Mouse (Mus musculus) intestine, postnatal 0 days (tissue): Measurements from ENCODE around the gene Pcnx2. TPM values are rescaled to one million over a fixed set of nuclear protein-coding genes. Genes with fewer than 3 reads are reported as not detected.

ENCODE experiments used
- ATAC-seq: fragments of 200-750 bp; cut with Nextera tagmentation; 2 replicates; pipeline ENCODE4 v1.8.0; 2017; ENCODE audit warnings: mild to moderate bottlenecking, moderate TSS enrichment, moderate library complexity
- H3K27ac ChIP-seq: fragments of 300-500 bp; sonication (generic); 2 replicates; pipeline ENCODE4 v1.5.1; 2014; ENCODE audit warnings: mild to moderate bottlenecking, low read depth, low read length, moderate library complexity
- H3K27me3 ChIP-seq: fragments of 300-500 bp; sonication (generic); replicated peaks from 2 replicates; pipeline ENCODE4 v1.6.1; 2014; ENCODE audit warnings: low read length, mixed read lengths; ENCODE audit not compliant: control insufficient read depth, insufficient read depth
- H3K36me3 ChIP-seq: fragments of 300-500 bp; sonication (generic); 2 replicates; pipeline ENCODE4 v1.6.1; 2014; ENCODE audit warnings: mild to moderate bottlenecking, moderate library complexity; ENCODE audit not compliant: control insufficient read depth, insufficient read depth
- H3K4me1 ChIP-seq: fragments of 300-500 bp; sonication (generic); replicated peaks from 2 replicates; pipeline ENCODE4 v1.6.1; 2014; ENCODE audit warnings: antibody characterized with exemption, low read length, mixed read lengths; ENCODE audit not compliant: control insufficient read depth, insufficient read depth
- H3K4me2 ChIP-seq: fragments of 300-500 bp; sonication (generic); replicated peaks from 2 replicates; pipeline ENCODE4 v1.6.1; 2014; ENCODE audit warnings: low read depth, mild to moderate bottlenecking, moderate library complexity
- H3K4me3 ChIP-seq: fragments of 300-500 bp; sonication (generic); 2 replicates; pipeline ENCODE4 v1.5.1; 2014; ENCODE audit warnings: low read depth, low read length
- H3K9ac ChIP-seq: fragments of 300-500 bp; sonication (generic); 2 replicates; pipeline ENCODE4 v1.6.1; 2014; ENCODE audit warnings: mild to moderate bottlenecking, low read depth, low read length
- H3K9me3 ChIP-seq: fragments of 300-500 bp; sonication (generic); 2 replicates; pipeline ENCODE4 v1.6.1; 2016; ENCODE audit warnings: mixed run types; ENCODE audit not compliant: control insufficient read depth
- CTCF ChIP-seq: sonication (generic); IDR thresholded peaks from 2 replicates; pipeline ENCODE4 v1.5.1; 2016; ENCODE audit warnings: low read depth, mild to moderate bottlenecking, control low read depth, antibody characterized with exemption, moderate library complexity
- WGBS: fragments of 180-500 bp; shearing (Covaris S2); extraction: QIAGEN DNeasy Blood & Tissue Kit; methylation state at CpG from one replicate; pipeline ENCODE4 v1.1.7; 2014; 5-methylcytosine and 5-hydroxymethylcytosine counted together
- polyA plus RNA-seq: library from polyadenylated mRNA; unstranded; fragments of >200 nt; fragmentation: Nextera tagmentation; extraction: Ambion mirVana; gene quantifications from 2 replicates; pipeline ENCODE4 v1.2.1, GENCODE M21; 2015

Pcnx2 gene
- polyA plus RNA-seq, 1 experiment from 2014 or later = 0.29 TPM

- 0 out of 2 replicates have a peak overlapping the region, but pooled peaks have one; percentile 5 for H3K27ac ChIP-seq
- H3K9ac ChIP-seq = no peak overlapping the region
- no peak for TF ChIP-seq CTCF
- H3K36me3 ChIP-seq = no peaks in the 10 kb centered on the region
- peak overlapping the region; percentile 68 for H3K4me3 ChIP-seq
- no peak for ATAC-seq
- H3K27me3 ChIP-seq = peaks cover 15% of the 10 kb centered on the region
- WGBS = 49% methylated on average over 4 of the region's 4 CpGs
- H3K9me3 ChIP-seq = no peaks in the 10 kb centered on the region
- no peaks in the 10 kb centered on the region for H3K4me1 ChIP-seq
- peak overlapping the region; percentile 85 for H3K4me2 ChIP-seq
These were observed 15.1 kb upstream of the Pcnx2 start for GRCm38 (mm10) chr8:125913206-125913605.

- WGBS = 1% methylated on average over 25 of the region's 31 CpGs
- no peaks in the 10 kb centered on the region for H3K36me3 ChIP-seq
- H3K9me3 ChIP-seq = no peaks in the 10 kb centered on the region
- peak overlapping the region; percentile 94 for H3K27ac ChIP-seq
- ATAC-seq = no peak
- no peak for TF ChIP-seq CTCF
- peaks cover 15% of the 10 kb centered on the region for H3K27me3 ChIP-seq
- peak overlapping the region; percentile 85 for H3K4me2 ChIP-seq
- H3K9ac ChIP-seq = peak overlapping the region; percentile 74
- H3K4me3 ChIP-seq = peak overlapping the region; percentile 68
- no peaks in the 10 kb centered on the region for H3K4me1 ChIP-seq
These were observed 13.1 kb upstream of the Pcnx2 start for GRCm38 (mm10) chr8:125911229-125911580.

DNA sequence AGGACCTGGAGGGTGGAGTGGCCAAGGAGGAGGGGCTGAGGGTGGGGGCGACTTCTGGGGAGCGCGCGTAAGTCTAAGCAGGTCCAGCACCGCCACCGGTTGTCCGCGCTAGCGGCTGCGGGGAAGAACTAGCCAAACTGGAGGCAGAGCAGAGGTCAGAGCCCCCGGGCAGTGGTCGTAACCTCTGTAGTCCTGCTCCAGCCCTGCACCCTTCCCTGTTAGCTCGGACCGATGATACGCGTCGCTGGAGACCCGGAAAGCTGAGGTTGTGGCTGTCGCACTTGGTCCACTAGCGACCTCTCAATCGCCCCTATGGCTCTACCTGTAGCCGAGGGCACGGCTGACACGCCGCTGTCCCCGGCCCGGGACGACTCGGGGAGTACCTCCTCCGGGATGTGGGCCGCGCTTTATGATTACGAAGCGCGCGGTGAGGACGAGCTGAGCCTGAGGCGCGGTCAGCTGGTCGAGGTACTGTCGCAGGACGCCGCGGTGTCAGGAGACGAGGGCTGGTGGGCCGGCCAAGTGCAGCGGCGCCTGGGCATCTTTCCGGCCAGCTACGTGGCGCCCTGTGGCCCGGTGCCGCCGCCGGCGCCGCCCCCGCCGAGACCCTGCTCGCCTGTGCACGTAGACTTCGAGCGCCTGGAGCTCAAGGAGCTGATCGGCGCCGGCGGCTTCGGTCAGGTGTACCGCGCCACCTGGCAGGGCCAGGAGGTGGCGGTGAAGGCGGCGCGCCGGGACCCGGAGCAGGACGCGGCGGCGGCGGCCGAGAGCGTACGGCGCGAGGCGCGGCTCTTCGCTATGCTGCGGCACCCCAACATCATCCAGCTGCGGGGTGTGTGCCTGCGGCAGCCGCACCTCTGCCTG, 12.5 kb upstream of the Pcnx2 start, which contains the start of gene Map3k21:
TSS of gene Map3k21 (plus strand) at position 86 of the 864 bp plus-strand sequence.
- H3K27ac ChIP-seq = peak within 1 kb of the TSS; percentile 94

GRCm38 (mm10) chr8:125909661-125910364, 11.7 kb upstream of the Pcnx2 start:
- H3K4me3 ChIP-seq = peak overlapping the region; percentile 68
- TF ChIP-seq CTCF = peak; percentile 30; the same call in 1 of the 2 replicates
- no peaks in the 10 kb centered on the region for H3K4me1 ChIP-seq
- ATAC-seq = peak; percentile 93
- no peak overlapping the region; the same call in 1 of the 2 replicates for H3K9ac ChIP-seq
- WGBS = 3% methylated on average over 30 of the region's 30 CpGs
- no peaks in the 10 kb centered on the region for H3K9me3 ChIP-seq
- H3K36me3 ChIP-seq = no peaks in the 10 kb centered on the region
- H3K27ac ChIP-seq = peak overlapping the region; percentile 94
- H3K27me3 ChIP-seq = peaks cover 15% of the 10 kb centered on the region
- H3K4me2 ChIP-seq = peak overlapping the region; percentile 85

More for the DNA sequence above, 12.5 kb upstream of the Pcnx2 start, which contains the start of gene Map3k21:
- peak within 1 kb of the TSS; percentile 74 for H3K9ac ChIP-seq
- no peaks in the 10 kb centered on the region for H3K4me1 ChIP-seq
- peak within 1 kb of the TSS; percentile 68 for H3K4me3 ChIP-seq
- H3K4me2 ChIP-seq = peak within 1 kb of the TSS; percentile 85
- peak; percentile 60 for ATAC-seq
- no peaks in the 10 kb centered on the region for H3K36me3 ChIP-seq
- peak; percentile 47 for TF ChIP-seq CTCF
- H3K9me3 ChIP-seq = no peaks in the 10 kb centered on the region
- H3K27me3 ChIP-seq = peaks cover 15% of the 10 kb centered on the region
- WGBS = under 1% methylated on average over 84 of the region's 93 CpGs

GRCm38 (mm10) chr8:125907311-125907710, 9.2 kb upstream of the Pcnx2 start:
- Histone ChIP-seq H3K9ac (no peak overlapping the region), H3K27ac (no peak overlapping the region)

DNA sequence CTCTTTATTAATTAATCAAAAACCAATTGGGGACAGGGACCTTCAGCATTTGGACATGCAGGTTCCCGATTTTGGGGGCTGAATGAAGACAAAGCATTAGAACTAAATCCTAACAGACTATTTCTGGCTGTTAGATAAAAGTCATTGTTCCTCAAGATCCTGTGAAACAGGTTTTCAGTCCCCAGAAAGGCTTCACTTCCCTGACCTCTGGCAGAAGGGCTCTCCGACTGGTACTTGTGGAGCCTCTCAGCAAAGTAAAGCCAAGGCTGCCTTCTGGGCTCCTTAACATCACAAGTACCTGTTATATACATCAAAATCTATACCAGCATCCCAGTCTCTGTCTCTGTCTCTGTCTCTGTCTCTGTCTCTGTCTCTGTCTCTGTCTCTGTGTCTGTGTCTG, 7.2 kb upstream of the Pcnx2 start:
- Histone ChIP-seq H3K36me3 (no peaks in the 10 kb centered on the region), H3K27ac (no peak overlapping the region), H3K4me1 (no peaks in the 10 kb centered on the region), H3K4me3 (no peak overlapping the region), H3K27me3 (peaks cover 6% of the 10 kb centered on the region; the same call in 1 of the 2 replicates), H3K4me2 (no peak overlapping the region), H3K9ac (no peak overlapping the region), H3K9me3 (no peaks in the 10 kb centered on the region)
- no peak for ATAC-seq
- no peak for TF ChIP-seq CTCF
- WGBS = 42% methylated on average over 2 of the region's 2 CpGs

More at GRCm38 (mm10) chr8:125907311-125907710, 9.2 kb upstream of the Pcnx2 start:
- no peaks in the 10 kb centered on the region for H3K36me3 ChIP-seq
- H3K4me3 ChIP-seq = no peak overlapping the region
- peaks cover 15% of the 10 kb centered on the region for H3K27me3 ChIP-seq
- H3K9me3 ChIP-seq = no peaks in the 10 kb centered on the region
- no peaks in the 10 kb centered on the region for H3K4me1 ChIP-seq
- WGBS = 78% methylated on average over 2 of the region's 2 CpGs
- no peak overlapping the region for H3K4me2 ChIP-seq
- no peak for ATAC-seq
- peak; percentile 63 for TF ChIP-seq CTCF
